Mouse (Mus musculus) liver, adult (tissue): ENCODE results near the gene Rasgrp4.

ENCODE experiments used
- GATA4 ChIP-seq: IDR thresholded peaks from 2 replicates; pipeline ENCODE4 v1.6.1; 2014; ENCODE audit warnings: mild to moderate bottlenecking, low read length; ENCODE audit not compliant: insufficient replicate concordance

Rasgrp4 gene

DNA sequence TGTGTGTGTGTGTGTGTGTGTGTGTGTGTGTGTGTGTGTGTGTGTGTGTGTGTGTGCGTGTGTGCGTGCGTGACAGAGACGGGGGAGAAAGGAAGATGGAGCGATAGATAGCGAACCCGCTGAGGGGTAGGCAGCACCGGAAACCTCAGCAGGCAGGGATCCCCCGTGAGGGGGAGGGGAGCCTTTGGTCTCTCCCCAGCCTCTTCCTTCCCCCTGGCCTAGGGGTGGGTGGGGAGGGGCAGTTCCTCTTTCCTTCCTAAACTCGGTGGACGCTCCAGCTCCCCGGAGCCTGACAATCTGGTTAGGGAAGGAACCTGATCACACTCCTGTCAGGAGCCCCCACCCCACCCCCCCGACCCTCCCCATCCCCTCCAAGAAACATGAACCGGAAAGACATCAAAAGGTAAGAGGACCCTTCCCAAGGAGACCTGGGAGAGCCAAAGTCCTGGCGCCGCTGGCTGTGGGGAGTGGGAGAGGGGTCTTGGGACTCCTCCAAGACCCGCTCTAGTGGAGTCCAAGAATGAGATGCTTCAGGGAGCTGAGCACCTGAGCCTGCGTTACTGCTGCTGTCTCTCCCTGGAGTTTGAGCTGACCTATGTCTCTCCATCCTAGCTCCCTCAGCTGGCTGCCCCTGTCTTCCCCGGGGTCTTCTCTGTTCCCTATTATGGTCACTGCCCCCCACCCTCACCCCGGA lies at the start of gene Rasgrp4:
Gene Rasgrp4, plus strand, starts transcription at position 159 of the 694 bp plus-strand sequence.
- no peak for TF ChIP-seq GATA4

DNA sequence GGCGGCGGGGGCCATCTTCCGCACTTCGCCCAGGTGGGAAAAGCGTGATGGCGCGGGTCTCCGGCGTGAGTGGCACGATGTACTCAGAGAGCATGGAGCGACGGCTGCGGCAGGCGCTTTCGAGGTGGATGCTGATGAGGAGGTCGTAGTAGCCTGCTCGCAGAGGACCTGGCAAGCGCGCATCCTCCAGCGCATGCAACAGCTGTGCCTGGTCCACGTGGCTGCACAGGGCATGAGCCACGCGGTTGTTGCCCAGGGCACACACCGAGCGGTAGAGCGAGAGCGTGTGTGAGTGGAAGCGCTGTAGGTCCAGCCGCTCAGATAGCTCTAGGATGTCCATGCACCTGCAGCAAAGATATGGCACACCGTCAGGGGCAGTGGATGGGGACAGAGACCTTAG lies 48.7 kb upstream of the Rasgrp4 start:
- no peak for TF ChIP-seq GATA4

DNA sequence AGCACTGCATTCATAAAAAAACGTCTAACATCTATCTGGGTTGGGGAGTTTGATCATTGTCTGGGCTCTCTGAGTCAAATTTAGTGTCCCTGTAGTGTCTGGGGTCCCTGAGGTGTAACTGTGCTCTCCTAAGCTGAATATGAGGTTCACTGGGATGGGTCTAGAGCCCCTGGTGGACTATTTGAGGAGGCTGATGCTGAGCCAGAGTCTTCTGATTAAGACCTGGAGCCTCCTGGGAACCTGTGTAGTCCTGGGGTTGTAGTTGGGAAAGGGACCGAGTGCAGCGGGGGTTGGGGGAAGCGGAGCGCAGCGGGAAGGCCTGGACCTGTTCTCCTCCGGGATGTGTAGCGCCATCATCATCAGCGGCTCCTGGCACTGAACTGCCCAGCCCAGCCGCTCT lies 47.7 kb upstream of the Rasgrp4 start:
- no peak for TF ChIP-seq GATA4

DNA sequence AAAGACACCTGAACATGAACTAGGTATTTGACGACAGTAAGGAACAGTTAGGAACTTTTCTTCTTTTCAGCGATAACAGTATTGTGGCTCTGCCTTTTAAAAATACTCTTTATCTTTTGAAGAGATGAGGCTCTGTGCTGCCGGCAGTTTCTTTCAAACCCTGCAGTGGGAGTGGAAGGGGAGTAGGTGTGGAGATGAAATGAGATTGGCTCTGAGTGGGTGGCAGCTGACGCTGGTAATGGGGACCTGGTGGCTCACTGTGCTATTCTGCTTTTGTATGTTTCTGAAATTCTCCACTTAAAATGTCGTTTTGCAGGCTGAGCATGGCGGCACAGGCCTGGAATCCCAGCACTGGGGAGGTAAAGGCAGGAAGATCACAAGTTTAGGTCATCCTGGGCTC lies 45.8 kb upstream of the Rasgrp4 start:
- TF ChIP-seq GATA4, result no peak

DNA sequence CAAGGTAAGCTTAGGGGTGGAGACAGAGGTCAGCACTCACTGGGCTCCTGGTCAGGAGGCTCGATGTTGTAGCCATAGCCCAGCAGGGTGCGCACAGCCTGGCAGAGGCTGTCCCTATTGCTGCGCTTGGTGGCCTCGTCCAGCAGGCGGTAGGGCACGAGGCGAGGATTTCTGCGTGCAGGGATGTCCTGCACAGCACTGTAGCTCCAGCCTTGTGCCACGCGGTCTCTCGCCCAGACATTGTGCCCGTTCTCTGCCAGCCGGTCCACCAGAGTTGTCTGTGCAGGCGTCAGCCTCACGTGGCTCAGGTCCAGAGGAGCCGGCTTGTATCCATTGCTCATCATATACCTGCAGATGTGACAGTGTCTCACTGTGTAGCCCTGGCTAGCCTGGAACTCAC lies 37.5 kb upstream of the Rasgrp4 start:
- no peak for TF ChIP-seq GATA4

DNA sequence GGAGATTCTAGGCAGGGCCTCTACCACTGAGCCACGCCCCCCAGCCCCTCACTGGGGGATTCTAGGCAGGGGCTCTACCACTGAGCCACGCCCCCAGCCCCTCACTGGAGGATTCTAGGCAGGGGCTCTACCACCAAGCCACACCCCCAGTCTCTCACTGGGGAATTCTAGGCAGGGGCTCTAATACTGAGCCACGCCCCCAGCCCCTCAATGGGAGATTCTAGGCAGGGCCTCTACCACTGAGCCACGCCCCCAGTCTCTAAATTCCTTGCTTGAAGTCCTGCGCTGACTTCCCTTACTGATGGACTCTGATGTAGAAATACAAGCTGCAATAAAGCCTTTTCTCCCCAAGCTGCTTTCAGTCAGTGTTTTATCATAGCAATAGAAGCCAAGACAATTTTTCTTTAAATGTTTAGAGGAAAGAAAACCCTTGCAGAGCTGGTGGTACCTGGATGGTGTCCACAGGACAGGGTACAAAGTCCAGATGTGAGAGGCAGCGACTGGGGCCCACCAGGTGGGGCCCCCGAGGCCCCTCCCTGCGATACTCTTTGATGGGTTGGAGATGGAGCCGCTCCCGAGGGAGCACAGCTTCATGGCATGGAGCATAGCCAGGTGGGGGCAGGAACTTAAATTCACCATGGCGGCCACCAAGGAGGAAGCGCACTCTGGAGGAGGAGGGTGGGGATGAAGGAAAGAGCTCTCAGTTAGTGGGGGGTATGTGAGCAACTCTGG lies 33.2 kb upstream of the Rasgrp4 start:
- TF ChIP-seq GATA4, result no peak

DNA sequence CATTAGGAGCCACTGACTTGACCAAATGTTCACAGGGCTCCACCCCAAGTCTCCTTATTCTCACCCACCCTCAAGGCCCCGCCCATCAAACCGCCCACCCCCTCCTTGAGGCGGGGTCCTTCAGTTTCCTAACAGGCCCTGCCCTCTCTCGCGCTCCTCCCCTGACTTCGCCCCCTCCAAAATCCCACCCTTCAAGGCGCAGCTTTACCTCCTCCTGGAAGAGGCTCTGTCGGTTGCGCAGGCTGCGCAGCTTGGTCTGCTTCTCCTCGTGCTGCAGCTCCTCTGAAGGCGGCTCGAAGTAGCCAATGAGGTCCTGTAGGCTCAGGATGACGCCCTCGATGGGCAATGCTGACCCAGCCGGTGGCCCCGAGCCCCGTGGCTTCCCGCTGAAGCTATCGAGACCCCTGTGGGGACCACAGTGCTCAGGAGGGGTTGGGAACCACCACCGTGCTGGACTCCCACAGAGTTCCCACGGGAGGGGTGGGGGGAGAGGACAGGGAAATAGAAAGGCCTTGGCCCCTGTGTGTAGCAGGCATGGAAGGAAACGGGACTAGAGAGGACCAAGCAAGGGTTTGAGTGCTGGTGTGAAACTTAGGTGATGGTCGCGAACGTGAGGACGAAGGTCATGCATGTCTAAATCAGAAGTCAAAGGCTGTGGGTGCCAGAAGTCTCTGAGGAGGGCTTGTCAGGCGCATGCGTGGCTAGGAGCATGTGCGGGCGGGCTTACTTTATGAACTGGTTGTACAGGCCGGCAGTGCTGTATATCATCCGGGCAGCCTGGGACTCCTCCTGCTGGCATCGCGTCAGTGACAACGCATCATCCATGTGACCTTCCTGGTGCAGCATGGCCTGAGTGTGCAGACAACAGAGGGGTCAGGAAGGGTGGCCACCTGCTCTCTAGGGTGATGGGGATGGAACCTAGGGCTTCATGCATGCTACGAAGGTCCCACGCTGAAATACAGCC lies 25.4 kb upstream of the Rasgrp4 start:
- no peak for TF ChIP-seq GATA4

DNA sequence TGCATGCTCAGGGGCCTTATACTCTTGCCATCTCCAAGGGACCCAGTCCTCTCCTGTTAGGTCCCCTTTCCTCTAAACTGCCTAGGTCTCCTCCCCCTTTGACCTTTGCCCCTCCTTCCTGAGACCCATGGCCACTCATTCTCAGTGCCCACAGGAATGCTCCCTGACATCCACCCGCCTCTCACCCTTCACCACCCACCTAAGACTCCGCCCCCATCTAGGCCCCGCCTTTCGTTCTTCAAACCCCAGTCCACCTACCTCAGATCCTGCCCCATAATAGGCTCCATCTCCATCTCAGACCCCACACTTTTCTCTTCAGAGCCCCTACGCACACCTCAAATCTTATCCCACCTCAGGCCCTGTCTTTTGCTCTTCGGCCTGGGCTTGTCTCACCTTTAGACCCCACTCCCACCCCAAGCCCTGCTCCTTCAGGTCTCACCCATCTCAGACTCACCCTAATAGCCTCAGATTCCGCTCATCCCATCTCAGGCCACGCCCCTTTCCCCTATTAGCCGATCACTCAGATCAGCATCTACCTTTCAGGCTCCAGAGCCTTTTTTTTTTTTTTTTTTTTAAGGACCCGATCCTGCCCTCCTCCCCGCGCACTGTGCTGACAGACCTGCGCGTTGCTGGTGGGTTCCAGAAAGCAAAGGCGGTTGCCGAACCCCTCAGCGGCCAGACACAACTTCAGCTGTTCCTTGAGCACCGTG lies 16.4 kb upstream of the Rasgrp4 start:
- TF ChIP-seq GATA4, result no peak

DNA sequence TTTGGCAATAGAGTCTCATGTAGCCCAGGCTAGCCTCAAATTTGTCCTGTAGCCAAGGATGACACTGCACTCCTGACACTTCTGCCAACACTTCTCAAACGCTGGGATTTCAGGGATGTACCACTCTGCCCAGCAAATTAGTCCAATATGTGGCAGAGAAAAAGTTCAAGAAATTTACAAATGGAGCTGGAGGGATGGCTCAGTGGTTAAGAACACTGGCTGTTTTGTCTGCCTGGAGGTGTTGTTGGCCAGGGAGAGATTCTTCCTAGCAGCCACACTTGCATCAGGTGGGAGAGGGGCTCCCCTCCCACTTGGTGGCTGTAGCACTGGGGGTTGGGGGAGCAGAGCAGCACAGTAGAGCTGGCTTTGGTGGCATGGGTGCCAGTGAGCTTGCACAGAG lies 15.1 kb upstream of the Rasgrp4 start:
- no peak for TF ChIP-seq GATA4

DNA sequence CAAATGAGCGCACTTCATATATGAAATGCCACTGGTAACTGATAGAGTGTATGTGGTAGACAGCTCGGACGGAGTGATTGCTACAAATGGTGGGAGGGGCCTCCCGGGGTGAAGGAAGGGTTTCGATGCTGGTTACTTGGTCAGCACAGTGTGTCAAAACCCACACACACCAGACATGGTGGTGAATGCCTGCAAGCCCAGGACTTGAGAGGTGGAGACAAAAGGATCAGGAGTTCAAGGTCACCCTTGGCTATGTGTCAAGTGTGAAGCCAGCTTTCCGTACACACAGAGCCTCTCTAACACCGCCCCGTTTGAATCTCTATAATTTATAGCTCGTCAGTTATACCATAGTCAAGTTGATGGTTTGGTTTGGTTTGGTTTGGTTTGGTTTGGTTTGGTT lies 11.8 kb upstream of the Rasgrp4 start:
- TF ChIP-seq GATA4, result no peak

DNA sequence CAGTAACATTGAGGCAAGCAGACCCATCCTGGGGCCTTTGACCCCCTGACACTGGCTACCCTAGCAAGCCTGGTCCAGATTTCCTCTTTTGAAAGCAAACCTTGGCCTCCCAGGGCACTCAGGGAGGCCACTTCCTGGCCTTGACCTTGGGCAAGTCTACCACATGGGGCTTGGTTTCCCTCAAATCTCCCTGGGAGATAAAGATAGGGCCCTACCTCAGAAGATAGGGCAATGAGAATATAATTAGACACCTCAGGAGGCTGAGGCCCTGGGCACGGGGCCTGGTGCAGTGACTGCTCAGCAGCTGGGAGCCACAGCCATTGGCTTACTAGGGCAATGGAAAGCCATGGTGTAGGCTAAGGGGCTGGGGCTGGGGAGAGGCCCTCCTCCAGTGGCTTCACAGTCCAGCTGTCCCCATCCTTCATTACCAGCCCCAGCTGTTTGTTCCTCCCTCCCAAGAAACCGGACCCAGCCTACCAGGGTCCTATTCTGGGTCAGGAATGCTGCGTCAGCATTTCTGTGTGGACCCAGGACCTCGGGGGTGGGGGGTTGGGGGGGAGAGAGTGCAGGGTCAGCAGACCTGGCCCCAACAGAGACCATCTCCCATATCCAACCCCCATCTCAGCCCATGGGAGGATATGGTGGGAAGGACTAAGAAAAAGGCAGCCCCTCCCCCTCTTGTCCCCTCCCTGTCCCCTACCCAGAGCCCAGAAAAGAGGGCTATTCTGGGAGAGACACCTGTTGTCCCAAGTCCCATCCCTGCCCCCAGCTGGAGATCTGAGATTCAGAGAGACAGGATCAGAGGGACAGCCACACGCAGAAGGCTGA lies 10.9 kb upstream of the Rasgrp4 start:
- TF ChIP-seq GATA4, result no peak

DNA sequence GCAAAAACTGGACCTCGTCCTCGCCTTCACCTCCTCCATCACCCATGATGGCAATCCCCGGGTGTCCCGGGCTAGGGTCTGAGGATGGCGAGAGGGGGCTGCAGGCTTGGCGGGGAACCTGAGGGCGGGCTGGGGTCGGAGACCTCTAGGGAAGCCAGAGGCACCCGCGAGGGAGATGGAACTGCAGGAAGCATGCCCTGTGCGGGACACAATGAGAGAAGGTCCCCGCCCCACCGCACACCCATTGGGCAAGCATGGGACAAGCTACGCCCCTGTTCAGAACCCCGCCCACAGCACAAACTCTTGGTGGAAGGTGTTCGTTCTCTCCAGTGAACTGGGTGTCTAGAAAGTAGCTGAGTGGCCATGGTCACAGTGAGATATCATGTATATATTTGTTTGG lies 9.7 kb upstream of the Rasgrp4 start, which contains the start of gene Ryr1:
Gene Ryr1, minus strand, starts transcription at position 210 of the 400 bp plus-strand sequence.
- no peak for TF ChIP-seq GATA4

DNA sequence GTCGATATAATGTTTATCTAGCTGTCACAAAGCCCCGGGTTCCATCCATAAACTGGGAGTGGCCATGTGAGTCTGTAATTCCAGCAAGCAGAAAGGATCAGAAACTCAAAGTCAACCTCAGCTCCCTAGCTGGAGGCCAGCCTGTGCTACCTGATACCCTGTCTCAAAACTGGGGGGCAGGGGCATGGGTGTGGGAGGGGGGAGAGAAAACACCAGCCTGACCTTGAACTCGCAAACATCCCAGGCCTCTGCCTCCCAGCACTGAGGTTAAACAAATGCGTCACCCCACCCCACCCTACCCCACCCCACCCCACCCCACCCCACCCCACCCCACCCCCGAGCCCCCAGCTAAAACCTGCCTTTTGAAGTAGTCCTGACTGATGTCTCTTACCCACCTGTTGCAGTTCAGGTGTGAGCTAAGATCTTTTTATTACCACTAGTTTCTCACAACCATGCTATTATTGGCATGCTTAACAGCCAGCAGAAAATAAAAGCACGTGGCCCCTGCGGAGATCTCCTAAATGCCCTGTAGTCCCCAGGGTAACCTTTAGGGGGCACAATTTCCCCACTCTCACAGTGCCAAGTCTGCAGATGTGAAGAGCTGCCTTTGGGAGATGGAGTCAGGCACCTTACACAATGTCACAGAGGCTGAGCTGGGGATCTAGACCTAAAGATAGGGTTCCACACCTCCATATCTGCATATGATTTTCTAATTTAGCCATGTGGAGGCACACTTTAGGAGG lies 8.3 kb upstream of the Rasgrp4 start:
- no peak for TF ChIP-seq GATA4

DNA sequence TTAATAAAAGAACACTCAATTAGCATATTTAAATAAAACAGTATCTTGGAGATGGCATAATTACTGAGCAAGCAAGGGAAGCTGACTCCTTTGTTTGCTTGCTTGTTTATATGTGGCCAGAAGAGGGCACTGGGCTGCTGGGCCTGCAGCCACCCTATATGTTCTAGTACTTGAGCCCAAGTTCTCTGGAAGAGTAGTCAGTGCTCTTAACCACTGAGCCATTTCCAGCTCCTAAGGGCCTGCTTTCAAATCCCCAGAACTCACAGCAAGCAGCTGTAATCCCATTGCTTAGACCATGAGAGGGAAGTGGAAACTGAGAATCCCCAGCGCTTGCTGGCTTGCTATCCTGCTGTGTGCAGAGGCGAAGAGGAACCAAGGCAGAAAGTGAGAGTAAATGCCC lies 5.9 kb upstream of the Rasgrp4 start:
- no peak for TF ChIP-seq GATA4

DNA sequence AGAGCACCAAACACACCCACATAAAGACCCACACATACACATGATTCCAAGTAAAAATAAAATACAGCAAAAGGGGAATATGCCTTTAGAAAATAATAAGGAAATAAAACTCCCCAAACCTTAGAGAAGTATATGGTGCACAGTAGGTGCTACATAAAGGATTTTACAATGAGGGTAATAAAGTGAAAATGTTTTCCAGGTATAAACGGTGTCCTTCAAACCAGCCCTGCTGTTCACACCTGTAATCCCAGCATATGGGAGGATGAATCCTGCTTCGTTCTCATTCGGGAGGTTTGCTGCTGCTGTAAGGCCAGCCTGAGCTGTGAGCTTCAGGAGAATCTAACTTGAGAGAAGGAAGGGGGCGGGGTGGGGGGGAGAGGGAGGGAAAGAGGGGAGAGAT lies 421 bp upstream of the Rasgrp4 start:
- no peak for TF ChIP-seq GATA4
